Mouse (Mus musculus): ENCODE measurements at regions not wholly inside any gene's neighbourhood (a gene's known extent, or its start where the extent isn't known, plus 50 kb on each side); places are given as distances from the start of the nearest gene placed in this dataset.

- peaks cover 37% of the 10 kb centered on the region for H3K4me1 ChIP-seq (replicated peaks; ENCODE audit: low read depth, low read length)
These were observed 1250.5 kb downstream of the Hace1 start for GRCm38 (mm10) chr10:46828164-46828563.

GRCm38 (mm10) chr10:46845578-46846314, 1268.1 kb downstream of the Hace1 start:
- TF ChIP-seq POU5F1 (IDR thresholded peaks at IDR 0.05; ENCODE audit: borderline replicate concordance, low read length) (no peak), CTCF (conservative IDR thresholded peaks at IDR 0.05; ENCODE audit: low read length) (no peak), NANOG (IDR thresholded peaks at IDR 0.05; ENCODE audit: borderline replicate concordance, low read length) (no peak)
- H3K36me3 ChIP-seq (ENCODE audit: insufficient read depth, low read length) = no peaks in the 10 kb centered on the region
- no peaks in the 10 kb centered on the region for H3K4me1 ChIP-seq (replicated peaks; ENCODE audit: low read depth, low read length)
- no peaks in the 10 kb centered on the region for H3K9me3 ChIP-seq (ENCODE audit: low read length)
- no peaks in the 10 kb centered on the region for H3K27me3 ChIP-seq (ENCODE audit: insufficient read depth, low read length)
- no peak overlapping the region for H3K4me3 ChIP-seq (replicated peaks; ENCODE audit: low read length)

More at GRCm38 (mm10) chr10:46828164-46828563, 1250.5 kb downstream of the Hace1 start:
- TF ChIP-seq NANOG (IDR thresholded peaks at IDR 0.05; ENCODE audit: borderline replicate concordance, low read length) (no peak), CTCF (conservative IDR thresholded peaks at IDR 0.05; ENCODE audit: low read length) (no peak), POU5F1 (IDR thresholded peaks at IDR 0.05; ENCODE audit: borderline replicate concordance, low read length) (no peak)
- Histone ChIP-seq H3K9me3 (ENCODE audit: low read length) (peaks cover 4% of the 10 kb centered on the region), H3K27me3 (ENCODE audit: insufficient read depth, low read length) (no peaks in the 10 kb centered on the region), H3K36me3 (ENCODE audit: insufficient read depth, low read length) (no peaks in the 10 kb centered on the region), H3K4me3 (replicated peaks; ENCODE audit: low read length) (no peak overlapping the region)

All from E14TG2a.4 (cell line).